Mouse (Mus musculus) embryonic facial prominence, embryonic 14.5 days (tissue): ENCODE results near the gene Dcaf4. TPM values are rescaled to one million over a fixed set of nuclear protein-coding genes. Genes with fewer than 3 reads are reported as not detected.

ENCODE experiments used
- ATAC-seq: fragments of 200-750 bp; cut with Nextera tagmentation; 2 replicates; pipeline ENCODE4 v1.8.0; 2017; ENCODE audit warnings: low read depth, moderate number of reproducible peaks, moderate TSS enrichment
- DNase-seq: peaks from one replicate; pipeline ENCODE4 v3.0.0-alpha.2; 2015; ENCODE audit warnings: low spot score
- H3K27ac ChIP-seq: fragments of 300-500 bp; sonication (generic); replicated peaks from 2 replicates; pipeline ENCODE4 v1.5.1; 2014; ENCODE audit warnings: low read depth, mild to moderate bottlenecking, low read length, moderate library complexity
- H3K27me3 ChIP-seq: fragments of 300-500 bp; sonication (generic); replicated peaks from 2 replicates; pipeline ENCODE4 v1.6.1; 2014; ENCODE audit warnings: low read length; ENCODE audit not compliant: control insufficient read depth, insufficient read depth
- H3K36me3 ChIP-seq: fragments of 300-500 bp; sonication (generic); 2 replicates; pipeline ENCODE4 v1.6.1; 2014; ENCODE audit warnings: low read length, mixed read lengths; ENCODE audit not compliant: control insufficient read depth, insufficient read depth
- H3K4me1 ChIP-seq: fragments of 300-500 bp; sonication (generic); 2 replicates; pipeline ENCODE4 v1.6.1; 2014; ENCODE audit warnings: antibody characterized with exemption, low read length; ENCODE audit not compliant: control insufficient read depth, insufficient read depth
- H3K4me2 ChIP-seq: fragments of 300-500 bp; sonication (generic); 2 replicates; pipeline ENCODE4 v1.6.1; 2014; ENCODE audit warnings: low read depth, mild to moderate bottlenecking, low read length, moderate library complexity, mixed read lengths
- H3K4me3 ChIP-seq: fragments of 300-500 bp; sonication (generic); 2 replicates; pipeline ENCODE4 v1.5.1; 2014; ENCODE audit warnings: low read depth, mild to moderate bottlenecking, low read length
- H3K9ac ChIP-seq: fragments of 300-500 bp; sonication (generic); 2 replicates; pipeline ENCODE4 v1.6.1; 2014; ENCODE audit warnings: low read depth, mild to moderate bottlenecking, low read length, moderate library complexity, mixed read lengths
- H3K9me3 ChIP-seq: fragments of 300-500 bp; sonication (generic); 2 replicates; pipeline ENCODE4 v1.6.1; 2016; ENCODE audit warnings: low read length; ENCODE audit not compliant: control insufficient read depth
- WGBS: fragments of 180-500 bp; shearing (Covaris S2); extraction: QIAGEN DNeasy Blood & Tissue Kit; methylation state at CpG from one replicate; pipeline ENCODE4 v1.1.7; 2014; 5-methylcytosine and 5-hydroxymethylcytosine counted together
- polyA plus RNA-seq: library from polyadenylated mRNA; unstranded; fragments of >200 nt; fragmentation: Nextera tagmentation; extraction: Ambion mirVana; gene quantifications from 2 replicates; pipeline ENCODE4 v1.2.1, GENCODE M21; 2014

Gene Dcaf4
- polyA plus RNA-seq, 1 experiment from 2014 or later: 32.8 TPM

GRCm38 (mm10) chr12:83569866-83570265 lies 49.6 kb downstream of the Dcaf4 start:
- peaks cover 87% of the 10 kb centered on the region for H3K36me3 ChIP-seq
- H3K4me1 ChIP-seq: no peaks in the 10 kb centered on the region
- no peaks in the 10 kb centered on the region for H3K9me3 ChIP-seq
- WGBS: 83% methylated on average over 3 of the region's 3 CpGs
- ATAC-seq (no peak), DNase-seq (no peak)
- no peak overlapping the region for H3K9ac ChIP-seq
- H3K4me3 ChIP-seq: no peak overlapping the region
- no peak overlapping the region for H3K4me2 ChIP-seq
- H3K27ac ChIP-seq: no peak overlapping the region
- no peaks in the 10 kb centered on the region for H3K27me3 ChIP-seq

- 83% methylated on average over 5 of the region's 5 CpGs for WGBS
- H3K27ac ChIP-seq: no peak overlapping the region
- H3K27me3 ChIP-seq: no peaks in the 10 kb centered on the region
- no peak overlapping the region for H3K4me2 ChIP-seq
- H3K4me3 ChIP-seq: no peak overlapping the region
- H3K4me1 ChIP-seq: no peaks in the 10 kb centered on the region
- no peak overlapping the region for H3K9ac ChIP-seq
- H3K9me3 ChIP-seq: no peaks in the 10 kb centered on the region
- DNase-seq: no peak
- peaks cover 81% of the 10 kb centered on the region for H3K36me3 ChIP-seq
- ATAC-seq: no peak
These were observed 52.5 kb downstream of the Dcaf4 start for GRCm38 (mm10) chr12:83572717-83573116.

- Histone ChIP-seq H3K36me3 (peaks cover 60% of the 10 kb centered on the region), H3K27ac (no peak overlapping the region), H3K9ac (no peak overlapping the region), H3K4me2 (no peak overlapping the region), H3K9me3 (no peaks in the 10 kb centered on the region), H3K4me1 (no peaks in the 10 kb centered on the region), H3K27me3 (no peaks in the 10 kb centered on the region), H3K4me3 (no peak overlapping the region)
- ATAC-seq (no peak), DNase-seq (no peak)
- 91% methylated on average over 5 of the region's 5 CpGs for WGBS
These were observed 57.2 kb downstream of the Dcaf4 start for GRCm38 (mm10) chr12:83577445-83577844.

- no peaks in the 10 kb centered on the region for H3K4me1 ChIP-seq
- no peak overlapping the region for H3K4me3 ChIP-seq
- WGBS: 80% methylated on average over 2 of the region's 2 CpGs
- no peak overlapping the region for H3K9ac ChIP-seq
- H3K9me3 ChIP-seq: no peaks in the 10 kb centered on the region
- H3K27ac ChIP-seq: no peak overlapping the region
- DNase-seq (no peak), ATAC-seq (no peak)
- no peaks in the 10 kb centered on the region for H3K27me3 ChIP-seq
- no peak overlapping the region for H3K4me2 ChIP-seq
- peaks cover 61% of the 10 kb centered on the region for H3K36me3 ChIP-seq
These were observed 58.1 kb downstream of the Dcaf4 start for GRCm38 (mm10) chr12:83578356-83578755.

GRCm38 (mm10) chr12:83578896-83579569 lies 58.8 kb downstream of the Dcaf4 start:
- DNase-seq (no peak), ATAC-seq (no peak)
- H3K4me2 ChIP-seq: no peak overlapping the region
- H3K4me1 ChIP-seq: no peaks in the 10 kb centered on the region
- H3K9ac ChIP-seq: no peak overlapping the region
- no peaks in the 10 kb centered on the region for H3K9me3 ChIP-seq
- no peak overlapping the region for H3K4me3 ChIP-seq
- H3K36me3 ChIP-seq: peaks cover 61% of the 10 kb centered on the region
- no peak overlapping the region for H3K27ac ChIP-seq
- H3K27me3 ChIP-seq: no peaks in the 10 kb centered on the region
- 42% methylated on average over 3 of the region's 3 CpGs for WGBS

GRCm38 (mm10) chr12:83580283-83580682 lies 60.0 kb downstream of the Dcaf4 start:
- DNase-seq: no peak

GRCm38 (mm10) chr12:83582106-83582505 lies 61.8 kb downstream of the Dcaf4 start:
- Histone ChIP-seq H3K36me3 (peaks cover 55% of the 10 kb centered on the region), H3K9me3 (no peaks in the 10 kb centered on the region), H3K27ac (no peak overlapping the region), H3K9ac (no peak overlapping the region), H3K4me1 (no peaks in the 10 kb centered on the region), H3K4me2 (no peak overlapping the region), H3K4me3 (no peak overlapping the region), H3K27me3 (no peaks in the 10 kb centered on the region)
- ATAC-seq (no peak), DNase-seq (no peak)
- WGBS: 57% methylated on average over 4 of the region's 4 CpGs

More at GRCm38 (mm10) chr12:83580283-83580682, 60.0 kb downstream of the Dcaf4 start:
- Histone ChIP-seq H3K4me2 (no peak overlapping the region), H3K4me3 (no peak overlapping the region), H3K4me1 (no peaks in the 10 kb centered on the region), H3K27ac (no peak overlapping the region), H3K9ac (no peak overlapping the region), H3K36me3 (peaks cover 57% of the 10 kb centered on the region), H3K9me3 (no peaks in the 10 kb centered on the region), H3K27me3 (no peaks in the 10 kb centered on the region)
- ATAC-seq: no peak
- WGBS: 92% methylated on average over 3 of the region's 3 CpGs

- H3K27ac ChIP-seq: no peak overlapping the region
- whole genome bisulfite sequencing: 62% methylated on average over 4 of the region's 4 CpGs
- no peaks in the 10 kb centered on the region for H3K9me3 ChIP-seq
- no peaks in the 10 kb centered on the region for H3K4me1 ChIP-seq
- no peak overlapping the region for H3K4me2 ChIP-seq
- no peaks in the 10 kb centered on the region for H3K27me3 ChIP-seq
- DNase-seq (no peak), ATAC-seq (no peak)
- H3K36me3 ChIP-seq: peaks cover 56% of the 10 kb centered on the region
- H3K4me3 ChIP-seq: no peak overlapping the region
- no peak overlapping the region for H3K9ac ChIP-seq
These were observed 62.5 kb downstream of the Dcaf4 start for GRCm38 (mm10) chr12:83582747-83583146.

GRCm38 (mm10) chr12:83586628-83587027 lies 66.4 kb downstream of the Dcaf4 start:
- H3K9me3 ChIP-seq: no peaks in the 10 kb centered on the region
- no peak overlapping the region for H3K27ac ChIP-seq
- H3K9ac ChIP-seq: no peak overlapping the region
- H3K4me1 ChIP-seq: no peaks in the 10 kb centered on the region
- 99% methylated on average over 5 of the region's 5 CpGs for WGBS
- ATAC-seq (no peak), DNase-seq (no peak)
- peaks cover 83% of the 10 kb centered on the region for H3K36me3 ChIP-seq
- H3K27me3 ChIP-seq: no peaks in the 10 kb centered on the region
- H3K4me3 ChIP-seq: no peak overlapping the region
- no peak overlapping the region for H3K4me2 ChIP-seq
